Mouse (Mus musculus): ENCODE results near the gene Tshz2. TPM values are rescaled to one million over a fixed set of nuclear protein-coding genes. Genes with fewer than 3 reads are reported as not detected.

Gene Tshz2
- polyA plus RNA-seq, 1 experiment from 2014 or later: 2.3 TPM

DNA sequence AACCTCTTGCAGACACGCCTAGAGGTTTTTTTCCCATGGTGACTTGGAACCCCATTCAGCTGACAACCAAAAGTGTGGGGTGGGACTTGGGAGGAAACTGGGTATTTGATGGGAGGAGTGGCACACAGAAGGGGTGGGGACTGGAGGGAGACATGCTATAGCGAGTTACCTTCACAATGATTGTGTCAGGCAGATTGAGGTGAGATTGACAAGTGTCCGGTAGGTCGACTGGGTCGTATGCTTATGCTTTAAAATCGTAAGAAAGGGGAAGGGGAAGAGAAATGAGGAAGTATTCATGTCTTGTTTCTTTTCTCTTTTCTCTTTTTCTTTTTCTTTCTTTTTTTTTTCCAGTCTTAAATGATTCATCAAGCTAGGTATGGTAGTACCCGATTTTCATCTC lies 236.7 kb downstream of the Tshz2 start:
- no peak for ATAC-seq (replicated peaks; ENCODE audit: insufficient number of reproducible peaks, low FRiP score, low TSS enrichment, low read depth)
- Histone ChIP-seq H3K27me3 (ENCODE audit: control insufficient read depth, insufficient read depth, low read length) (no peaks in the 10 kb centered on the region), H3K4me2 (ENCODE audit: low read depth, low read length) (no peak overlapping the region), H3K9me3 (replicated peaks; ENCODE audit: control insufficient read depth, low read length) (no peaks in the 10 kb centered on the region), H3K27ac (replicated peaks; ENCODE audit: low read depth, low read length) (no peak overlapping the region), H3K36me3 (replicated peaks; ENCODE audit: control insufficient read depth, insufficient read depth, low read depth, low read length) (no peaks in the 10 kb centered on the region), H3K4me3 (ENCODE audit: low read depth, low read length) (no peak overlapping the region), H3K4me1 (ENCODE audit: control insufficient read depth, insufficient read depth, low read length) (no peaks in the 10 kb centered on the region), H3K9ac (replicated peaks; ENCODE audit: low read length) (no peak overlapping the region)
- no peak for DNase-seq (ENCODE audit: low spot score)
- 94% methylated on average over 7 of the region's 7 CpGs for whole genome bisulfite sequencing

DNA sequence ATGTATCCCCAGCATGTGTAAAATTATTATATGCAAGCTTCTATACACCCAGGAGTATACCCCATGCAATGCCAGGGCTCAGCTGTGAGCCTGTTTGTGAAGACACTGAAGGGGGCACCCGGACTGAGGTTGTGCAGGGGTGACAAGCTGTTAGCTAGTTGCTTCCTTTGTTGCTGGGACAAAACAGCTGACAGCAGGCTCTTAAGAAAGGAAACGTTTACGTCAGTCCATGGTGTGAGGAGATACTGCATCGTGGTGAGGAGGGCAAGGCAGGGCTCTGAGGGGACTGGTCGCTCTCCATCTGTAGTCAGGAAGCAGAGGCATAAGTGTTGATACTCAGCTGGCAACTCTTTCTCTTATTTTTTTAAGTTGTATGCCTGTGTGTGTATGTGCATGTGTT lies 237.7 kb downstream of the Tshz2 start:
- no peak for DNase-seq (ENCODE audit: low spot score)
- no peaks in the 10 kb centered on the region for H3K27me3 ChIP-seq (ENCODE audit: control insufficient read depth, insufficient read depth, low read length)
- H3K4me3 ChIP-seq (ENCODE audit: low read depth, low read length): no peak overlapping the region
- H3K27ac ChIP-seq (replicated peaks; ENCODE audit: low read depth, low read length): no peak overlapping the region
- H3K4me2 ChIP-seq (ENCODE audit: low read depth, low read length): no peak overlapping the region
- H3K4me1 ChIP-seq (ENCODE audit: control insufficient read depth, insufficient read depth, low read length): no peaks in the 10 kb centered on the region
- no peak overlapping the region for H3K9ac ChIP-seq (replicated peaks; ENCODE audit: low read length)
- no peaks in the 10 kb centered on the region for H3K9me3 ChIP-seq (replicated peaks; ENCODE audit: control insufficient read depth, low read length)
- ATAC-seq (replicated peaks; ENCODE audit: insufficient number of reproducible peaks, low FRiP score, low TSS enrichment, low read depth): no peak
- H3K36me3 ChIP-seq (replicated peaks; ENCODE audit: control insufficient read depth, insufficient read depth, low read depth, low read length): no peaks in the 10 kb centered on the region
- WGBS: 54% methylated on average over 5 of the region's 5 CpGs

DNA sequence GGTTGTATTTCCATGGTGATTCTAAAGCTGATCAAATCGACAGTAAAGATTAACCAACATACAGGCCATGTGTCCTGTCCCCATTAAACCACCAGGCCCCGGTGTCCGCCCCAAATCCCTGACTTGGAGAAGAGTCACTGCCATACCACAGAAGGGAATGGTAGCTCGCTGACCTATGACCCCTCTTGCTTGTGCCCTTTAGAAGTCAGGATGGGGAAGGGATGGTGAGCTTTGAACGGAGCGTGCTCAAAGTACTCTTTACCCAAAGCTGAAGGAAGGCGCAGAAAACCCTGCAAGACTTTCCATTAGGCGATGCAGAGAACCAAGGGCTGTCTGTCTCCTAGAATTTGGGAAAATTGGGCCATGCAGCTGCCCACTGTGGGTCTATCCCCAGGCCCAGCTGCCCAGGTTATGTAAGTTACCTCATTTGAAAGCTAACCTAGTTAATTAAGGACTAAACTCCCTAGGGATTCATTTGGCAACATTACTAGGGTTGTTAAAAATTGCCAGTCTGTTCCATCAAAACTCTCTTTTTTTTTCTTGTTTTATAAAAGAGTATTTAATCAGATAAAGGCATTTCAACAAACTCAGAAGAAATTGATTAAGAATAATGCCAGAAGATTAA lies 238.7 kb downstream of the Tshz2 start:
- no peak for DNase-seq (ENCODE audit: low spot score)

DNA sequence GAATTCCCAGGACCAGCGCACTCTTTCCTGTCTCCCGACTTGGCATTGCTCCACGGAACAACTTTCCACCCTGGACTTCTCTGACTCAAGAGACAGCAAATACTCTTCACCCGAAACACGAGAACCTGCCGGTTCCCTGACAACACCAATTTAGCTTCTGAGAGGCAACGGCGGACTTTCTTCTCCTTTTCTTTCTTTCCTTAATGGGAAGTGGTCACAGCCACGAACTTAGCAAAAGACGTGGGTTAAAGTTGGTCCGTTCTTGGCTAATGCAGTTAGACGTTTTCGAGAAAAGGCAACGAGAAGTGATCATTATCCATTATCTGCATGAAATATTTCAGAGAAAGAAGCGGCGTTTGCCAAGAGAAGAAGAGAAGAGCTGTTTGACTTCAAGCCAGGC lies 240.6 kb downstream of the Tshz2 start:
- Histone ChIP-seq H3K4me1 (ENCODE audit: control insufficient read depth, insufficient read depth, low read length) (no peaks in the 10 kb centered on the region), H3K27ac (replicated peaks; ENCODE audit: low read depth, low read length) (no peak overlapping the region), H3K9ac (replicated peaks; ENCODE audit: low read length) (no peak overlapping the region), H3K36me3 (replicated peaks; ENCODE audit: control insufficient read depth, insufficient read depth, low read depth, low read length) (no peaks in the 10 kb centered on the region), H3K27me3 (ENCODE audit: control insufficient read depth, insufficient read depth, low read length) (no peaks in the 10 kb centered on the region), H3K9me3 (replicated peaks; ENCODE audit: control insufficient read depth, low read length) (no peaks in the 10 kb centered on the region), H3K4me3 (ENCODE audit: low read depth, low read length) (no peak overlapping the region), H3K4me2 (ENCODE audit: low read depth, low read length) (no peak overlapping the region)
- ATAC-seq (replicated peaks; ENCODE audit: insufficient number of reproducible peaks, low FRiP score, low TSS enrichment, low read depth) (no peak), DNase-seq (ENCODE audit: low spot score) (no peak)
- 85% methylated on average over 16 of the region's 16 CpGs for WGBS

More for the DNA sequence above, 238.7 kb downstream of the Tshz2 start:
- Histone ChIP-seq H3K4me3 (ENCODE audit: low read depth, low read length) (no peak overlapping the region), H3K36me3 (replicated peaks; ENCODE audit: control insufficient read depth, insufficient read depth, low read depth, low read length) (no peaks in the 10 kb centered on the region), H3K4me1 (ENCODE audit: control insufficient read depth, insufficient read depth, low read length) (no peaks in the 10 kb centered on the region), H3K27me3 (ENCODE audit: control insufficient read depth, insufficient read depth, low read length) (no peaks in the 10 kb centered on the region), H3K9ac (replicated peaks; ENCODE audit: low read length) (no peak overlapping the region), H3K9me3 (replicated peaks; ENCODE audit: control insufficient read depth, low read length) (no peaks in the 10 kb centered on the region), H3K4me2 (ENCODE audit: low read depth, low read length) (no peak overlapping the region), H3K27ac (replicated peaks; ENCODE audit: low read depth, low read length) (no peak overlapping the region)
- no peak for ATAC-seq (replicated peaks; ENCODE audit: insufficient number of reproducible peaks, low FRiP score, low TSS enrichment, low read depth)
- WGBS: 82% methylated on average over 8 of the region's 8 CpGs

DNA sequence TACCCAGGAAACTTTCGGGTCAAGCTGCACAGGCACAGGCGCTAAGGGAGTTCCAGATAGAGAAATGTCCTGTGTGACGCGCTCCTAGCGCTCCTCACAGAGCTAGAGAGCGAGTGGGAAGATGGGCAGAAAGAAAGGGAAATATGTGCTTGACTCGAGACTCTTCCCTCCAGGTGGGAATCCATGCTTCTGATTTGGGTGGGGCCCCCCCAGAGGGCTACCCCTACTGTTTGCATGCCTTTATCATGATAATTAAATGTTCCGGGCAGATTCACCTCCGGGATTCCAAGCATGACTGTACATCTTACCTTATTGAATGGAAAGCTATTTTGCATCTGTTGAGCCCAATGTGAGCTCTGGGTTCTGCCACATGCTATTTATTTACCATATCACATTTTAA lies 255.1 kb downstream of the Tshz2 start:
- ATAC-seq (replicated peaks; ENCODE audit: insufficient number of reproducible peaks, low FRiP score, low TSS enrichment, low read depth) (no peak), DNase-seq (ENCODE audit: low spot score) (no peak)
- no peaks in the 10 kb centered on the region for H3K4me1 ChIP-seq (ENCODE audit: control insufficient read depth, insufficient read depth, low read length)
- H3K27ac ChIP-seq (replicated peaks; ENCODE audit: low read depth, low read length): no peak overlapping the region
- H3K36me3 ChIP-seq (replicated peaks; ENCODE audit: control insufficient read depth, insufficient read depth, low read depth, low read length): no peaks in the 10 kb centered on the region
- H3K9me3 ChIP-seq (replicated peaks; ENCODE audit: control insufficient read depth, low read length): no peaks in the 10 kb centered on the region
- no peaks in the 10 kb centered on the region for H3K27me3 ChIP-seq (ENCODE audit: control insufficient read depth, insufficient read depth, low read length)
- H3K4me3 ChIP-seq (ENCODE audit: low read depth, low read length): no peak overlapping the region
- no peak overlapping the region for H3K4me2 ChIP-seq (ENCODE audit: low read depth, low read length)
- no peak overlapping the region for H3K9ac ChIP-seq (replicated peaks; ENCODE audit: low read length)
- WGBS: 78% methylated on average over 9 of the region's 9 CpGs

DNA sequence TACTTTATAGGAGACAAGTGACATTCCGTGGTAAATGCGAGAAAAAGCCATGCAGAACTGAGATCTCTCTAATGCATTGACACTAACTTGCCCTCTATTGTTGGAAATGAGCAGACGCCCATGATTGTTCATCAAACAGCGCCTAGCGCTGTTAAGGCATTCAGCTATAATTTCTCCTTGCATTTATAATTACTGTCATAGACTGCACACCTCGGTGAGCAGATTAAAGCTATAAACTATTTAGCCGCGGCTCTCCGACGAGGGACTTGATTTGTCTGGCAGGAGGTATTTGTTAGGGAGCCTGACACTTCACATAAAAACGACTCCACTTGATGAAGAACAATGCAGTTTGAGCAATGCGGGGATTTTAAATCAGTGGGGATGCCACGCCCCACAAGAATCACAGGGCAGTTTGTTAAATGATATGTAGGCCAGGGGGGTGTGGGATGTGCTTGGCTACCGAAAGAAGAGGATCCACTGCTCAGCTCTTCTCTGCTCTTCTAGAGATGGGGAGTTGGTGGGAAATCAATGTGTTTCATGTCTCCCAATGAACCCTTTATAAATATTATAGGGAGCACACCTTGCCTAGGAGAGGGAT lies 259.7 kb downstream of the Tshz2 start:
- H3K27ac ChIP-seq (replicated peaks; ENCODE audit: low read depth, low read length): no peak overlapping the region
- whole genome bisulfite sequencing: 62% methylated on average over 14 of the region's 14 CpGs
- H3K4me2 ChIP-seq (ENCODE audit: low read depth, low read length): no peak overlapping the region
- no peaks in the 10 kb centered on the region for H3K4me1 ChIP-seq (ENCODE audit: control insufficient read depth, insufficient read depth, low read length)
- no peaks in the 10 kb centered on the region for H3K36me3 ChIP-seq (replicated peaks; ENCODE audit: control insufficient read depth, insufficient read depth, low read depth, low read length)
- DNase-seq (ENCODE audit: low spot score): no peak
- no peaks in the 10 kb centered on the region for H3K27me3 ChIP-seq (ENCODE audit: control insufficient read depth, insufficient read depth, low read length)
- H3K9me3 ChIP-seq (replicated peaks; ENCODE audit: control insufficient read depth, low read length): no peaks in the 10 kb centered on the region
- H3K9ac ChIP-seq (replicated peaks; ENCODE audit: low read length): no peak overlapping the region
- no peak for ATAC-seq (replicated peaks; ENCODE audit: insufficient number of reproducible peaks, low FRiP score, low TSS enrichment, low read depth)
- H3K4me3 ChIP-seq (ENCODE audit: low read depth, low read length): no peak overlapping the region

DNA sequence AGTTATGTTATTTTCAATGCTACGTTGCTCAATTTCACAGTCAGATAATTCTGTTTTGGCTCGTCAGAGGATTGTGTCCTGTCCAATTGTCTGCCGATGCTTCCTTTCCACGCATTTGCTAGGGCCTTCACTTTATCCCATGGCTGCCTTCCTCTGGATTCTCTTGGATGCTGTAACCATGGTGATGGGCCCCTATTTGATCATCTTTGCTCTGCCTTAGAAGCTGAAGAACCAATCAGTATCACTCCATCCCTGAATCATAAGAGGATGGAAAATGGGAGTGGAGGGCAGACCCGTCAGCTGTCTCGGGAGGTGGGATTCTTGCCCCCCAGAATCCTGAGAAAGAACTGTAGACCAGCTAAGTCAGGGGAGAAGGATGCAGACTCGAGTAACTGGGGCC lies 270.1 kb downstream of the Tshz2 start:
- Histone ChIP-seq H3K9ac (replicated peaks; ENCODE audit: low read length) (no peak overlapping the region), H3K9me3 (replicated peaks; ENCODE audit: control insufficient read depth, low read length) (no peaks in the 10 kb centered on the region), H3K27ac (replicated peaks; ENCODE audit: low read depth, low read length) (no peak overlapping the region), H3K4me1 (ENCODE audit: control insufficient read depth, insufficient read depth, low read length) (no peaks in the 10 kb centered on the region), H3K27me3 (ENCODE audit: control insufficient read depth, insufficient read depth, low read length) (no peaks in the 10 kb centered on the region), H3K4me3 (ENCODE audit: low read depth, low read length) (no peak overlapping the region), H3K36me3 (replicated peaks; ENCODE audit: control insufficient read depth, insufficient read depth, low read depth, low read length) (no peaks in the 10 kb centered on the region), H3K4me2 (ENCODE audit: low read depth, low read length) (no peak overlapping the region)
- DNase-seq (ENCODE audit: low spot score): no peak
- ATAC-seq (replicated peaks; ENCODE audit: insufficient number of reproducible peaks, low FRiP score, low TSS enrichment, low read depth): no peak
- WGBS: 90% methylated on average over 7 of the region's 7 CpGs

DNA sequence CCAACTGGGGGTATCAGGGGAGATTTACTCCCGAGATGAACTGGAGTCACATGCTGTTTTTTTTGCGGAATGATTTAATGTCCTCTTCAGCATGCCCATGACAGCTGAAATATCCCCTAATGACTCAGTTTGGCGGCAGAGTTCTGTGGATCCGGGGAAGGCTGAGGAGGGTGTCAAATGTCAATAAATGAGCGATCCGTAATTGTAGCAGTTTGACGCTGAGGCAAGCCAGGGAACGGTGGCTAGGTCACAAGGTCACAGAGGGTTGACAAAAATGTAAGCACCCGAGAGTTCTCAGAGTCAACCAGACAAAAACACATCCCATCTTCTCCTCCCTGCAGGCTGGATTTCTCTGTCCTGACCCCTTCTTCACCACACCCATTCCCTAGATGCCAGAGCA lies 273.6 kb downstream of the Tshz2 start:
- H3K9ac ChIP-seq (replicated peaks; ENCODE audit: low read length): no peak overlapping the region
- no peak for ATAC-seq (replicated peaks; ENCODE audit: insufficient number of reproducible peaks, low FRiP score, low TSS enrichment, low read depth)
- DNase-seq (ENCODE audit: low spot score): peak; percentile 69
- no peak overlapping the region for H3K4me3 ChIP-seq (ENCODE audit: low read depth, low read length)
- no peaks in the 10 kb centered on the region for H3K4me1 ChIP-seq (ENCODE audit: control insufficient read depth, insufficient read depth, low read length)
- H3K27ac ChIP-seq (replicated peaks; ENCODE audit: low read depth, low read length): no peak overlapping the region
- H3K9me3 ChIP-seq (replicated peaks; ENCODE audit: control insufficient read depth, low read length): no peaks in the 10 kb centered on the region
- WGBS: 7% methylated on average over 9 of the region's 9 CpGs
- no peaks in the 10 kb centered on the region for H3K36me3 ChIP-seq (replicated peaks; ENCODE audit: control insufficient read depth, insufficient read depth, low read depth, low read length)
- H3K27me3 ChIP-seq (ENCODE audit: control insufficient read depth, insufficient read depth, low read length): no peaks in the 10 kb centered on the region
- no peak overlapping the region for H3K4me2 ChIP-seq (ENCODE audit: low read depth, low read length)
